Mouse (Mus musculus) c-Kit-negative CD71-positive TER-119-positive erythroid progenitor cells, embryonic 14.5 days (primary cell): ENCODE data around the gene Fga.
A peak's percentile ranks its signal among the peaks of the same experiment; 100 is the strongest.

ENCODE experiments used
- DNase-seq: peaks from one replicate; pipeline ENCODE4 v3.0.0-alpha.2; 2013; ENCODE audit warnings: low read depth, low spot score

Gene Fga

DNA sequence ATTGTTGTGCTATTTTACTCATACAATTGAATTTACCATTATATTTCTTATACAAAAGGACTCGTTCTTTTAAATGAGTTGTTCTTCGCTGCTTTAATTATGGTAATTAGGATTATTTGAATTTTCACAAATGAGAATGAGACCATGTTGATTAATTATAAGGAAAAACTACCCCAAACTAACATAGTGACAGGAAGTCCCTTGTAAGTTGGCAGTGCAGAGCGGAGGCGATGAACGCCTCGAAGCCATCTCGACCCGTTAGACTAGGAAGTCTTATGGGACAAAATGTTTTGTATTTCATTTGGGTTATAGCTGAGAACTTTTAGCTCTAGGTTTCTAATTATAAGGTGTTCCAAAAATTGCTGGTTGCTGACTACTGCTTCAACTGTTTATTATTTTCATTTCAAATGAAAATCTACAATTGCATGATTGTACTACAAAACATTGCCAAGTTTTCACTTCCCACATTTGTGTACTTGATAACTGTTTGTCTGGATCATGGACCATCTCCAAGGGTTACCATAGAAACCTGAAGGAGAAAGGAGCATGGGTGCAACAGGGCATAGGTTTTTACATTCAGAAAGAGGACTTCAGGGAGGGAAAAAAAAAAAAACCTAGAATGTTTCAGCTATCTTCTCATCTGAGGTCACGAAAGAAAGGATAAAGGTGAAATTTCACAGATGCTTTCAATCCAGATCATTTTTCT, 1.8 kb downstream of the Fga start:
- no peak for DNase-seq

DNA sequence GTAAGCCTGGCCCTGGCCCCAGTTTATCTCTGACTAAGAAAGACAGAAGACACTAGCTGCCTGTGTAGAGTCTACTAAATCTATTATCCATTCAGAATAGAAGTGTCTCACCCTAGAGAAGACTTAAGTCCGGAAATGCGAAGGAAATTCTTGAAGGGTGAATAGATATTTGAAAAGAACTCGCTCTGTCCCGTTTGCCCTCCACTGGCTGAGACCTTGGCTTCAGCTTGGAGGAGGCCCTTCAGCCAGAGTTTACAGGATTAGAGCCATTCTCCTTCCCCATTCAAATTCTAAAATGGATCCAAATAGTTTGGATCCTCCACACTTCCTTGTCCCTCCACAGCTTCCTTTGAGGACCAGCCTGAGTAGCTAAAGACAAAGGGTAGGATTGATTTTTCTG, 4.5 kb downstream of the Fga start:
- no peak for DNase-seq

DNA sequence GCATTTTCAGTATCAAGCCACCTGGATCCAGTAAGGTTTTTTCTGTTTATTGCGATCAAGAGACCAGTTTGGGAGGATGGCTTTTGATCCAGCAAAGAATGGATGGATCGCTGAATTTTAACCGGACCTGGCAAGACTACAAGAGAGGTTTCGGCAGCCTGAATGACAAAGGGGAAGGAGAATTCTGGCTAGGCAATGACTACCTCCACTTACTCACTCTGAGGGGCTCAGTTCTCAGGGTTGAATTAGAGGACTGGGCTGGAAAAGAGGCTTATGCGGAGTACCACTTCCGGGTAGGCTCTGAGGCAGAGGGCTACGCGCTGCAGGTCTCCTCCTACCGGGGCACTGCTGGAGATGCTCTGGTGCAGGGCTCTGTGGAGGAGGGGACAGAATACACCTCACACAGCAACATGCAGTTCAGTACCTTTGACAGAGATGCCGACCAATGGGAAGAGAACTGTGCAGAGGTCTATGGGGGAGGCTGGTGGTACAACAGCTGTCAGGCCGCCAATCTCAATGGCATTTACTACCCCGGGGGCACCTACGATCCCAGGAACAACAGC, 7.0 kb downstream of the Fga start:
- no peak for DNase-seq

DNA sequence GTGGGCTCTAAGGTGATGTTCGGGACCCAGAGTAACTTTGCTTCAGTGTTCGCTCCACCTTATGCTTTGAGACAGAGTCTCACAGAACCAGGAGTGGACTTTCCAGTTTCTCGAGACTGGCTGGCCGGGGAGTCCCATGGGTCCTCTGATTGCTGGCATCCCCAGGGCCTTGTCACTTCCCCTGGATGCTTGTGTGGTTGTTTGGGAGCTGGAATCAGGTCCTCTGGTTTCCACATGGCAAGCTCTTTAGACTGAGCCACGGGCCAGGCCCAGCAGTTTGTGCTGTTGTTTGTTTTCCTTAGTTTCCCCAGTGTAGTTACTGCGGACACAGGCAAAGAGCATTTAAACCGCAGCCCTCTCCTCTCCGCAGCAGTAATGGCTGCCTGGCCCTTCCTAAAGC, 7.9 kb downstream of the Fga start:
- no peak for DNase-seq

DNA sequence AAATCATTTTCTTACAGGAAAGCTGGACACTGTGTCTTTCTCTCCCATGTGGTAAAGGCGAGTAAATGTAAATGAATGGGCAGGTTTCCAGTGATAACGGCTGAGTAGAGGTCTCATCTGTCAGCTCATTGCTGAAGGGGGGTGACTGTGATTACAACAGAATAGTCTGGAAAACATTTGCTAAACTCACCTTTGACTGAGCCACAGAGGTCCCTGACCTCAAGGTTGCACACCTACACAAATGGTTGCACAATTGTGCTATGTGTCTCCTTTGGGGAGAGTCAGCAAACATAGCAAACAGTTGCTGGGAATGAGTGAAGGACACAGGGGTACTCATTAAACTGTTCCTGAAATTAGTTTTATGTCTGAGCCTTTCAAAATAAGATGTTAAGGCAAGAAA, 13.0 kb downstream of the Fga start:
- DNase-seq = no peak

DNA sequence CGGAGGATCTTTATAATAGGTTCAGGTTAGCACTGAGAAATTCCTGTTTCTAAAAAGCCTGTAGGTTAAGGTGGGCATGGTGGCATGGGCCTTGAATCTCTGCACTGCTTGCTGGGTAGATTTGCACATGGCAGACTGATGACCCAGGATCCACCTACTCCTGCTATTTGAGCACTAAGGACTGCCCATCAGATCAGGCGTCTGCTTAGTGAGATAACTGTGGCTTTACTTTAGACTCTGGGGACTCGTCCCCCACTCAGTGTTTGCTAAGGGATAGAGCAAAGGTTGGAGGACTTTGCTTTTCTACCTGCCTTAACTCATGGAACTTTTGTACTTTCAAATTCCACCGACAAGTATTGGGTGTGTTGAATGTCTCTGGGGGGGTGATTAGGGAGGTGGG, 13.8 kb downstream of the Fga start:
- no peak for DNase-seq

DNA sequence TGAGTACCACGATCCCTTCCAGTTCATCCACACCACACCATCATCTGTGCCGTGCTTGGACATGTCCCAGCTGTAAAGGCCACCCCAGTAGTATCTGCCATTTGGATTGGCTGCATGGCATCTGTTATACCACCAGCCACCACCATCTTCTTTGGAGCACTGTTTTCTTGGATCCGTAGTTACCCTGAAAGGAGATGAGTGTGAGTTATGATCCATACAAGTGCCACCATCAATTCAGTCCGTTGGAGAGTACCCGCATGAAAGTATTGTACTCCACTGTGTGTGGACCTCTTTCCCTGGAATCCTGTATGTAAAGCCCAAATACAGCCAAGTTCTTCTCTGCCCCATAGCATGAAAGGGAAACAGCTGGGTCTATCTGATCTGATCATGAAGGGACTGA, 16.6 kb downstream of the Fga start:
- DNase-seq = no peak

DNA sequence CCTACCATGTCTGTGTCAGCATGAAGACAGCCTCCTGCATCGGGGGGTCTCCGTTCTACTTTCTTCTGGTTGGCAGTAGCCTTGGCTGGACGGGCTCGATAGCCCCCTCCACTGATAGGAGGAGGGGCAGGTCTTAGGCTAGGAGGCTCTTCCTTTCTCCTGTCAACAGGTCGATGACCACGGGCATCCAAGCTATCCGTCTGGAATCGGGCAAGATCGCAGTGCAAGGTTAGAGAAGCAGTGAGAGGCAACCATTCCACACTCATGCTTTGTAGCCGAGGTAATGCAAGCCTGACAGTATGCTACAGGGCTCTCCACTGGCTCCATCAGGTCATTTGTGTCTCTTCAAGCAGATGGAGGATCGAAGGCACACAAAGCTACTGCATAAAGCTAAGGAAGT, 20.8 kb downstream of the Fga start:
- DNase-seq = no peak

DNA sequence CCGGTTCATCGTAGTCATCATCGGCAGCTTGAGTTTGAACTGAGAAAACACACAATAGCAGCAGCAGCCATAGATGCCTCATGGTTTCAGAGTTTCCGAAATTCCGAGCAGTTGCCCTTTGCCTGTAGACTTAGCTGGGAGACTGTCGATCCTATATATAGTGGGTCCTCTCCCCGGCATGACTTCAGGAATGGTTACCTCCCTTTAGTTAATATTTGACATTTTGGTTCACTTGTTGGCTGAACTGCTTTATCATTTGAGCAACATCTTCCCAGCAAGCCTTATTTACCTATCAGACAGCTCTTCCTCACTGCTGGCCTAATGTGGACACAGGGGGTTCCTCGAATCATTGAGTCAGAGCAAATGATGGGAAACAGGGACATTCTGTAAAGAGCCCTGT, 23.8 kb downstream of the Fga start, which contains the start of gene Fgb:
Gene Fgb, minus strand, starts transcription at position 184 of the 400 bp plus-strand sequence.
- DNase-seq = no peak

DNA sequence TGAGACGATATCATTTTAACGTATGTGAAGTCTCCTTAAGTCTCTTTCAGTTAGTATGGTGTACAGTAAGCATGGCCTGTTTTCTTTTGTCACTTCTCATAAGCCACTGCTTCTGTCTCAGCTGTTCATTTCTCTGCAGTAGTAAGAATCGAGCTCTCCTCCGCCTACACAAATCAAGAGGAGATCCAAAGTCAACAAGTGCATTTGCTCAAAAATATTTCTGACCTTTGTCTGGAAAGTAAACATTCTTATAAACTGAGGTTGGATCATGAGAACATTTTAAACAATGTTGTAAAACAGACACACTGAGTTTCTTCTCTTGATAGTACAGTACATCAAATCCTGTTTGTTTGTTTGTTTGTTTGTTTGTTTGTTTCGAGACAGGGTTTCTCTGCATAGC, 24.8 kb downstream of the Fga start:
- DNase-seq = no peak

DNA sequence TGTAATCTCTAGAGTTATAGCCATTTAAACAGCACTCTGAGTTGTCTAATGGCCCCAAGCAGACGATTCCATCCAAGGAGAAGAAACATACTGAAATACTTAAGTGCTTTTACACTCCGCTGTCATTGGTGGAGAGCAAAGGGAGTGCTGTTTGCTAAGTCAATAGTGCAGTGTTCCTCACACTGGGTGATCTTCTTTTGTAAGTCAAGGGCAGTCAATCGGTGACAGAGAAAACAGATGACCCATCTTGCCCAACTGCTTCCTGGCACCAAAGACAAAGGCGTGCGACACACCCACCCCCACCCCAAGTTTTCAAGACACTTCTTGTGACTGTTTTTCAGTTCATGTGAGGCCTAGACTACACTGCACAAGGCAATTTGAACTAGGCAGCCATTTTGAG, 26.2 kb downstream of the Fga start:
- DNase-seq = no peak

DNA sequence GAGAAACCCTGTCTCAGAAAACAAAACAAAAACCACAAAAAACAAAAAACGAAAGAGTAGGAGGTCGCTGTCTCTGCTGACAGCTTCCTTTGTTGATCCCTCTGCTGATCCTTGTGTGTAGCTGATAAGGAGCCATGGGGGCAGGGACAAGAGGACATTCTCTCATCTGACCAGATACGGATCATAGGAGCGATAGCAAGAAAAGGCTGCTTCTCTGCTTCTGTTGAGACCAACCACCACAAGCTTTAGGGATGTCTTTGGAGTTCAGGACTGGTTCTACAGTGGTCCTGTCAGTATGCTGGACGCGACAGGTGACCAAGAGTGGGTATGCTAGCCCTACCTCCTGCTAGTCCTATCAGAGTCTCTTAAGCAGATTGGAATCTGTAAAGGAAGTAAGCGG, 27.2 kb downstream of the Fga start:
- no peak for DNase-seq

DNA sequence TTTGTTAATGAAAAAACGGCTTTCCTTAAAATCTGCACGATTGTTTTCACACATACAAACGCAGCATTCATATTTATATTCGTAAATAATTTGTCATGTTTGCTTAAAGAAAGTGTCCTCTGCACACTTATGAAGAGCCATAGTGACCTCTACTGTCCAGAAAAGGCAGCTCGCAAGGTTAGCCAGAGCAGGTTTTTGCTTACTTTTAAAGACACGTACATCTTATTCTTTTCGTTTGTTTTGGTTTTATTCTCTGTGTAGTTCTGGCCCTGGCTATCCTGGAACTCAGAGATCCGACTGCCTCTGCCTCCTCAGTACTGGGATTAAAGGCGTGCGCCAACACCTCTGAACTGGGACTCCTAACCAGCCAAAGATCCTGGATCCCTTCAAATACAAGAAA, 27.9 kb downstream of the Fga start:
- no peak for DNase-seq

DNA sequence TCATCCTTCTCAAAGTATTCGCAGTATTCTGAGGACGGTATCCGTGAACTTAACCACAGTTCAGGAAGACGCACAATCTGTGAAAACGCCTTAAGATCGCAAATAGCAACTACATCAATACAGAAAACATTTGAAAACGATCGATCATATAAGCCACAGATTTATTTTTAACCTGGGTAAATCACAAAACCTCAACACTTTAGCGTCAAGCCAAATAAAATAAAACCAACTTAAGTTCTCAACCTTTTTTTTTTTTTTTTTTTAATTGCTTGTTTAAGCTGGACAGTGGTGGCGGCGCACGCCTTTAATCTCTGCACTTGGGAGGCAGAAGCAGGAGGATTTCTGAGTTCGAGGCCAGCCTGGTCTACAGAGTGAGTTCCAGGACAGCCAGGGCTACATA, 28.9 kb downstream of the Fga start:
- no peak for DNase-seq

DNA sequence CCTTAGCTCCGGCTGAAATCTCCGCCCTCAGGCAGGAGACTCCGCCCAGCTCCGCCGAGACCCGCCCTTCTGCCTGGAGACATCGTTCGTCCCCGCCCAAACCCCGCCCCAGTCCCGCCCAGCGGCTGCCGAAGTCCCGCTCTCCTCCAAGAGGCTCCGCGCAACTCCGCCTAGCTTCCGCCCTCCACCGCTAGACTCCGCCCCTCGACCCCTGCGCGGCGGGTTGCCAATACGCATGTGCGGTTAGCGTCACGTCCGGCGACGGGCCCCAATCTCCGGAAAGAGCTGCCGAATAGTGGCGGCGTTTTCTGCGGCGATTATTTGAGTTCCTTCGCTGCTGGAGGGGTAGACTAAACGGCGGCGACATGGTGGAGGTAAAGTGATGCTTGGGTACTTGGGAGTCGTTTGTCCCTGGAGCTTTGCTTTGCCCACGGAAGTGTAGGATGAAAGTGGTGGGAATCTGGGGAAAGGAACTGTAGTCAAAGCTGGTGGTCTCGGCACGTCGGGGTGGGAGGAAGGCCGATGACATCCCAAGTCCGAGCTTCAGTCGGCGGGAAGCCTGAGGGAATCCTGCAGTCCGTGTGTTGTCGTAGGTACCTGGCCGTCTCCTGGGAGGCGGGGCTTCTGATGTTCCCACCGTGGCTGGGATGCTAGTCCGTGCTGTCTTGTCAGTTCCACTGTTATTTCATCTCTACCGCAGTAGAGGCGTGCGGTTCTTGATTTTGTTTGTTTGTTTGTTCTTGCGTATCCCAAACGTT, 29.6 kb downstream of the Fga start, which contains the start of gene Plrg1:
Gene Plrg1, plus strand, starts transcription at position 242 of the 758 bp plus-strand sequence.
- DNase-seq = peak; percentile 95

DNA sequence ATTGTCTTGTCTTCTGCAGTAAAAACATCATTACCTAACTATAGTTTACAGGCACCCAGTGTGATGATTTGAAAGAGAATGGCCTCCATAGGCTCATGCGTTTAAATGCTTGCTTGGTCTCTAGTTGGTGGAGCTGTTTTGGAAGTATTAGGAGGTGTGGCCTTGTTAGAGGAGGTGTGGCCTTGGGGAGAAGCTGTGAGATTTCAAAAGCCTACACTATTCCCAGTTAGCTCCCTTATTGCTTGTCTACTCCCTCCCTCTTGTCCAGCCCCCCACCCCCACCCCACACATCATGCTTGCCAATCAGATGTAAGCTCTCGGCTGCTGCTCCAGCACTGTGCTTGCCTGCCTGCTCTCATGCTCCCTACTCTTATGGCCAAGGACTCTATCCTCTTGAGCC, 31.2 kb downstream of the Fga start:
- no peak for DNase-seq

DNA sequence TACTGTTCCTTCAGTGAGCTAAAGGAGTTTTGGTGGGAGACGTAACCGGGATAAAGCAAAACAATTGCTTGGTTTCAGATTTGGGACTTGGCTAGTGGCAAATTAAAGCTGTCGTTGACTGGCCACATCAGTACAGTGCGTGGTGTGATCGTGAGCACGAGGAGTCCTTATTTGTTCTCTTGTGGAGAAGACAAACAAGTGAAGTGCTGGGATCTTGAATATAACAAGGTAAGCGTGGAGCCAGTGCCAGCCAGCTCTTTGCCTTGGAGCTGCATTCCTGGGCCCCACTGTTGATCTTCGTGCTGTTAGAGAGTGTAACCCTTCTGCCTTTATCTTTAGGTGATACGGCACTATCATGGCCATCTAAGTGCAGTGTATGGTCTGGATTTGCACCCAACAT, 42.0 kb downstream of the Fga start:
- no peak for DNase-seq

DNA sequence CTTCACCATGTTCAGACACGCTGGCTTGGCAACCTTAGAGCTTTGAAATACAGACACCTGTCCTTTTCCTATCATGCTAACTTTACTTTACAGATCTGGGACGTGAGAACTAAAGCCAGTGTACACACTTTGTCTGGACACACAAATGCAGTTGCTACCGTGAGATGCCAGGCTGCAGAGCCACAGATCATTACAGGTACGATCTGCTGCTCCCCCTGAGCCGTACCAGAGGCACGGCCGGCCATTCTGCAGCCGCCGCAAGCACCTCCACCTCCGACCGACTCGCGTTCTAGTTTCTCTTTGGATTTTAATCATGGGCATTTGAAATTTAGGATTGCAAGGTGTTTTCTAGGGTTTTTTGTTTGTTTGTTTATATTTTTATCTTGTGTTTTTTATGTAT, 43.0 kb downstream of the Fga start:
- no peak for DNase-seq

DNA sequence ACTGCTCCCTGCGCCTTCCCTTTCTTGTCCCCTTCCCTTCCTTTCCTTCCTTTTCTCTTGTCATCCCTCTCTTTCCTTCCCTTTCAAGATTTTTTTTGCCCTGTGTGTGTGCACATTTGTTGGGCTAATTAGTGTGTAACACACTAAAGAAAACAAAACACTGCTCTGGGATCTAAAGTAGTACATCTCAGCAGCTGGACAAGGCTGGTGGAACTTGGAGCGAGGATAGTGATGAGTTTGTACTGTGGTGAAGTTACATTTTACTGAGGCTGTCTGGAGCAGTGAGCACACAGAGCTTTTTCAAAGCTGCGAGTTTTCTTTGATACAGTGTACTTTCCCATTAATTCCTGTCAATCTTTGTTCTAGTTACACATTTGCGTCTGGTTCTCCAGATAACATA, 44.4 kb downstream of the Fga start:
- DNase-seq = no peak

DNA sequence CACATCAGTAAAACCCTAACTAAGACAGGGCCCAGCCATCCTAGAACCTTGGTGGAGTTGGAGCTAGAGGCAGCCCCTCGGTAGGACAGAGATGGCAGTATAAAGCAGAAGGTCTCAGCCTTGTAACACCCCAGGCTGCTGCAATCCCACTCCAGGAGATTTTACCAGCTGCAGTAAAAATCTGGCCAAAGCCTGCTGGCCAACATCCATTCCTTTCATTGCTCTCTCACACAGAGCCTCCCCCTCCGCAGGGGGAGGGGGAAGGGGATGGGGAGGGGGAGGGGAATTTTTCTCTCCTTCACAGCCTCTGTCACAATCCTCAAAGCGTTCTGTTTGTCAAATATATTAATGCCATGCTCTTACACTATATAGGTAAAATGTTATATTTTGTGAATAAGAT, 50.7 kb downstream of the Fga start:
- no peak for DNase-seq

DNA sequence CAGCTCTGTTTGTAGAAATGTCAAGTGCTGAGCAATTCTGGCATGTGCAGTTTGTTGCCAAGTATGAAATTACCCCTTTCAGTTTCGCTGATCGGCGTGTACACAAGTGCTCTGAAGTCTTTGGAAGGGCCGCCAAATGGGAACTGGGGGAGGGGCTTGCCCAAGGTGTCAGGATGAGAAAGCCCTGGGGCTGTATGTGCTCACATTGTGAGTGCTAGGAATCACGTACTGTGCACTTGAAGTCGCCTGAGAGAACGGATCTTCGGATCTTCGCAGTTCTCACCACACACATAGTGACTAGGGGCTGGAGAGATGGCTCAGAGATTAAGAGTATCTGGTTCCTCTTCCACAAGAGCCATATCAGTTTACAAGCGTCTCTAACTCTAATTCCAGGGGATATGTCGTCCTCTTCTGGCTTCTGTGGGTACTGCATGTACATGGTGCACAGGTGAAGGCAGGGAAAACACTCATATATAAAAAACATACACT, 54.7 kb downstream of the Fga start:
- no peak for DNase-seq
